In genomic region chr5:3607114-3607513, GRCm38 (mm10) we compare ENCODE assay signal across 28 mouse cellular contexts. TPM values are rescaled to one million over a fixed set of nuclear protein-coding genes. Genes with fewer than 3 reads are reported as not detected.
DNase-seq lines count a peak whose midpoint lies in the region; ATAC-seq lines count a peak whose summit lies in the region.
"Had no signal": no experiment of that assay in that cellular context is flagged by ENCODE, and none has a peak within 500 bp of the region (broad histone marks: within the 10 kb centered on the region; RNA-seq: fewer than 3 reads in every experiment).

No protein-coding gene starts in this region.

- no peak overlapping the region for H3K27ac ChIP-seq in heart, embryonic 11.5 days (ENCODE audit: low read depth, low read length)

- peak; percentile 59 for DNase-seq in adrenal gland, adult 2 months
- DNase-seq in adrenal gland, adult 18-20 months (ENCODE audit: low spot score in 2 of 2), result no peak
- DNase-seq in adrenal gland, adult 8-10 months, result peak; percentile 59
- DNase-seq in adrenal gland, postnatal 4 days (ENCODE audit: low spot score in 2 of 2), result no peak
- peak; percentile 41 for DNase-seq in adrenal gland, postnatal 14 days
- no peak for DNase-seq in adrenal gland, postnatal 25 days
- DNase-seq in heart, adult 11 months, result peak; percentile 60
- DNase-seq: adrenal gland, postnatal 10 days; B cell, adult 2 months; cerebellum, adult 11 months; cerebellum, adult 11-12 months; cerebellum, adult 18-20 months; cerebellum, adult 2 months; cerebellum, adult 8-10 months; cerebellum, adult 9-10 months; cerebellum, adult 9-11 months; cerebellum, postnatal 10 days had no signal

- WGBS in heart, embryonic 11.5 days (ENCODE audit: insufficient replicate concordance), result 91% methylated on average over 9 of the region's 9 CpGs

- H3K9ac ChIP-seq in heart, embryonic 11.5 days (ENCODE audit: low read depth, low read length), result no peak overlapping the region

- H3K4me3 ChIP-seq in heart, embryonic 11.5 days (ENCODE audit: low read depth, low read length), result no peak overlapping the region

- no peaks in the 10 kb centered on the region for H3K4me1 ChIP-seq in heart, embryonic 11.5 days (ENCODE audit: control insufficient read depth, insufficient read depth, low read length)

- no peaks in the 10 kb centered on the region for H3K27me3 ChIP-seq in heart, embryonic 11.5 days (ENCODE audit: control insufficient read depth, insufficient read depth, low read length)
- H3K27me3 ChIP-seq: CH12.LX, Patski had no signal

- H3K36me3 ChIP-seq in heart, embryonic 11.5 days (ENCODE audit: control insufficient read depth, insufficient read depth, low read length), result peaks cover 4% of the 10 kb centered on the region; the same call in 1 of the 2 replicates

- no peak for ATAC-seq in heart, embryonic 11.5 days (replicated peaks; ENCODE audit: insufficient number of reproducible peaks, low FRiP score, low TSS enrichment)
- ATAC-seq: activated CD4-positive, CD25-positive, alpha-beta regulatory T cell, adult 4 months; CD4-positive, CD25-positive, alpha-beta regulatory T cell, adult 4 months; Patski had no signal

- H3K9me3 ChIP-seq in heart, embryonic 11.5 days (replicated peaks; ENCODE audit: control insufficient read depth, low read length), result no peaks in the 10 kb centered on the region
- H3K9me3 ChIP-seq: G1E had no signal

- no peak overlapping the region for H3K4me2 ChIP-seq in heart, embryonic 11.5 days

RNA-seq across cellular contexts. Expression of gene Rbm48, which starts 10.7 kb away (rescaled TPM):
- total RNA-seq in adrenal gland, adult 2 months (2021), result 1 to 10 TPM; 8.8 to 9.4 TPM
- polyA plus RNA-seq in adrenal gland, adult 2 months (2012; rRNA removed), result 2.0 and 2.8 TPM in 2 replicates
- 10 to 100 TPM in 1 of 2 experiments, 1 to 10 TPM in 1; 7.6 to 10.8 TPM for total RNA-seq in adrenal gland, adult 18-20 months (2021)
- total RNA-seq in adrenal gland, adult 8-10 months (2022), result 10 to 100 TPM in 3 of 4 experiments, 1 to 10 TPM in 1; 9.9 to 14.8 (median 12.6) TPM
- total RNA-seq in adrenal gland, postnatal 4 days (2021), result 10 to 100 TPM; 15.0 to 16.0 TPM
- 6.3 and 14.8 TPM in 2 replicates for total RNA-seq in adrenal gland, postnatal 14 days (2021)
- 8.3 and 14.9 TPM in 2 replicates for total RNA-seq in adrenal gland, postnatal 25 days (2021)
- polyA plus RNA-seq in heart, embryonic 11.5 days (2014; fragmentation: Nextera tagmentation; extraction: Ambion mirVana), result 10.5 and 10.7 TPM in 2 replicates

RNA-seq across cellular contexts. Expression of gene Pex1, which starts 11.2 kb away (rescaled TPM):
- total RNA-seq in adrenal gland, adult 2 months (2021), result 10 to 100 TPM; 20.9 to 43.1 TPM
- 6.0 and 8.9 TPM in 2 replicates for polyA plus RNA-seq in adrenal gland, adult 2 months (2012; rRNA removed)
- 10 to 100 TPM; 19.3 to 32.2 TPM for total RNA-seq in adrenal gland, adult 18-20 months (2021)
- 10 to 100 TPM; 29.4 to 42.8 (median 31.9) TPM for total RNA-seq in adrenal gland, adult 8-10 months (2022)
- 10 to 100 TPM; 33.1 to 34.3 TPM for total RNA-seq in adrenal gland, postnatal 4 days (2021)
- total RNA-seq in adrenal gland, postnatal 14 days (2021), result 26.0 and 27.2 TPM in 2 replicates
- total RNA-seq in adrenal gland, postnatal 25 days (2021), result 55.4 and 68.8 TPM in 2 replicates
- 9.7 and 13.2 TPM in 2 replicates for polyA plus RNA-seq in heart, embryonic 11.5 days (2014; fragmentation: Nextera tagmentation; extraction: Ambion mirVana)

RNA-seq across cellular contexts. Expression of gene 1700109H08Rik, which starts 35.7 kb away (rescaled TPM):
- 1 to 10 TPM; 1.5 to 2.9 TPM for total RNA-seq in adrenal gland, adult 2 months (2021)
- polyA plus RNA-seq in adrenal gland, adult 2 months (2012; rRNA removed), result 1.2 and 1.9 TPM in 2 replicates
- 1 to 10 TPM; 2.7 to 3.3 TPM for total RNA-seq in adrenal gland, adult 18-20 months (2021)
- total RNA-seq in adrenal gland, adult 8-10 months (2022), result 10 to 100 TPM in 1 of 4 experiments, 1 to 10 TPM in 3; 2.7 to 11.1 (median 4.4) TPM
- 10 to 100 TPM in 1 of 2 experiments, 1 to 10 TPM in 1; 7.7 to 11.0 TPM for total RNA-seq in adrenal gland, postnatal 4 days (2021)
- 2.6 and 3.0 TPM in 2 replicates for total RNA-seq in adrenal gland, postnatal 14 days (2021)
- total RNA-seq in adrenal gland, postnatal 25 days (2021), result 3.9 and 4.4 TPM in 2 replicates
- polyA plus RNA-seq in heart, embryonic 11.5 days (2014; fragmentation: Nextera tagmentation; extraction: Ambion mirVana), result 2.4 and 2.9 TPM in 2 replicates

RNA-seq across cellular contexts. Expression of gene Tmbim7, which starts 43.9 kb away (rescaled TPM):
- total RNA-seq in adrenal gland, adult 2 months (2021), result not detected
- not detected in 2 replicates for polyA plus RNA-seq in adrenal gland, adult 2 months (2012; rRNA removed)
- total RNA-seq in adrenal gland, adult 18-20 months (2021), result not detected
- total RNA-seq in adrenal gland, adult 8-10 months (2022), result not detected
- total RNA-seq in adrenal gland, postnatal 4 days (2021), result not detected
- not detected in 2 replicates for total RNA-seq in adrenal gland, postnatal 14 days (2021)
- total RNA-seq in adrenal gland, postnatal 25 days (2021), result not detected in 2 replicates
- not detected in 2 replicates for polyA plus RNA-seq in heart, embryonic 11.5 days (2014; fragmentation: Nextera tagmentation; extraction: Ambion mirVana)
- total RNA-seq: adrenal gland, postnatal 10 days; adrenal gland, postnatal 36 days; CH12.LX; ES-E14; G1E; MEL had no signal
- polyA plus RNA-seq: brain, embryonic 14.5 days; C2C12; CD4-positive, CD25-positive, alpha-beta regulatory T cell, adult 4 months; cerebellum, adult 2 months; G1E; Patski had no signal

RNA-seq across cellular contexts. Expression of gene Gatad1, which starts 49.9 kb away (rescaled TPM):
- total RNA-seq in adrenal gland, adult 2 months (2021), result 100 to 1,000 TPM; 161 to 197 TPM
- 93.7 and 114 TPM in 2 replicates for polyA plus RNA-seq in adrenal gland, adult 2 months (2012; rRNA removed)
- total RNA-seq in adrenal gland, adult 18-20 months (2021), result 100 to 1,000 TPM; 154 to 167 TPM
- 100 to 1,000 TPM; 131 to 156 (median 142) TPM for total RNA-seq in adrenal gland, adult 8-10 months (2022)
- 100 to 1,000 TPM; 136 to 137 TPM for total RNA-seq in adrenal gland, postnatal 4 days (2021)
- total RNA-seq in adrenal gland, postnatal 14 days (2021), result 145 and 146 TPM in 2 replicates
- total RNA-seq in adrenal gland, postnatal 25 days (2021), result 135 and 166 TPM in 2 replicates
- 57.9 and 62.1 TPM in 2 replicates for polyA plus RNA-seq in heart, embryonic 11.5 days (2014; fragmentation: Nextera tagmentation; extraction: Ambion mirVana)

Comparison
In these comparisons a context has a peak if more than half of its experiments do, and no peak if none do; other contexts are left out.
1. DNase-seq: peak in adrenal gland, adult 2 months (single experiment), adrenal gland, adult 8-10 months (single experiment), adrenal gland, postnatal 14 days (single experiment) and heart, adult 11 months (single experiment); none in adrenal gland, adult 18-20 months (0 of 2), adrenal gland, postnatal 4 days (0 of 2) and adrenal gland, postnatal 25 days (single experiment).